Mouse (Mus musculus): Measurements from ENCODE around the gene Fat1.

- TF ChIP-seq EP300 (IDR thresholded peaks at IDR 0.05; ENCODE audit: low read depth) (no peak), CTCF (IDR thresholded peaks at IDR 0.05; ENCODE audit: low read depth) (no peak)
These were observed 62.1 kb downstream of the Fat1 start for GRCm38 (mm10) chr8:44997321-44997720.

Measured in liver, postnatal 0 days (tissue).